Mouse (Mus musculus) intestine, embryonic 16.5 days (tissue): ENCODE measurements at regions not wholly inside any gene's neighbourhood (a gene's known extent, or its start where the extent isn't known, plus 50 kb on each side); places are given as distances from the start of the nearest gene placed in this dataset.
A peak's percentile ranks its signal among the peaks of the same experiment; 100 is the strongest.

Experiments
- ATAC-seq: fragments of 200-750 bp; cut with Nextera tagmentation; 2 replicates; pipeline ENCODE4 v1.8.0; 2017; ENCODE audit warnings: moderate TSS enrichment, moderate library complexity
- H3K27ac ChIP-seq: fragments of 300-500 bp; sonication (generic); 2 replicates; pipeline ENCODE4 v1.5.1; 2014; ENCODE audit warnings: mild to moderate bottlenecking, low read length
- H3K27me3 ChIP-seq: fragments of 300-500 bp; sonication (generic); replicated peaks from 2 replicates; pipeline ENCODE4 v1.6.1; 2014; ENCODE audit warnings: low read length, control low read depth, mixed read lengths; ENCODE audit not compliant: control insufficient read depth, insufficient read depth
- H3K36me3 ChIP-seq: fragments of 300-500 bp; sonication (generic); 2 replicates; pipeline ENCODE4 v1.6.1; 2014; ENCODE audit warnings: low read length, control low read depth; ENCODE audit not compliant: control insufficient read depth, insufficient read depth
- H3K4me1 ChIP-seq: fragments of 300-500 bp; sonication (generic); 2 replicates; pipeline ENCODE4 v1.6.1; 2014; ENCODE audit warnings: low read length, control low read depth, mixed read lengths; ENCODE audit not compliant: control insufficient read depth, insufficient read depth
- H3K4me2 ChIP-seq: fragments of 300-500 bp; sonication (generic); 2 replicates; pipeline ENCODE4 v1.6.1; 2014; ENCODE audit warnings: low read depth, low read length, control low read depth
- H3K4me3 ChIP-seq: fragments of 300-500 bp; sonication (generic); 2 replicates; pipeline ENCODE4 v1.5.1; 2014; ENCODE audit warnings: mild to moderate bottlenecking, low read length
- H3K9ac ChIP-seq: fragments of 300-500 bp; sonication (generic); 2 replicates; pipeline ENCODE4 v1.6.1; 2014; ENCODE audit warnings: low read depth, low read length
- H3K9me3 ChIP-seq: fragments of 300-500 bp; sonication (generic); 2 replicates; pipeline ENCODE4 v1.6.1; 2016; ENCODE audit warnings: low read length, control low read depth; ENCODE audit not compliant: control insufficient read depth
- WGBS: fragments of 180-500 bp; shearing (Covaris S2); extraction: QIAGEN DNeasy Blood & Tissue Kit; methylation state at CpG from one replicate; pipeline ENCODE4 v1.1.7; 2014; 5-methylcytosine and 5-hydroxymethylcytosine counted together

DNA sequence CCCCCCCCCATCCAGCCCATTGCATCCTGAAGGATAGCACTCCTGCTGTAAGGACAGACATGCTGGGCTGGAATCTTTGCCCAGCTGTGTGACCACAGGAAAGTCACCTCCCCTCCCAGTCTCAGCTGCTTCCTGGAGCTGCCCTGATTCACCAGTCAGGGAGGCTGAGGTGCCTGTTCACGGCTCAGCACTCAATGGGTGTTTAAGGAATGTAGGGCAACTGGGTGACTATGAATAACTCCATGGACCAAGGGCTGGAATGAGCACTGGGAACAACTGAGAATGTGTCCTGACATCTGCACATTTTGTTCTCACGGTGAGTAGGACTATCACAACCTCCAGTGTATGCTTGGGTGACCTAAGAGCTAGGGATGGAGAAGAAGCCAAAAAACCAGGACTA is 146.5 kb downstream of the Gm26897 start:
- H3K9me3 ChIP-seq: no peaks in the 10 kb centered on the region
- no peak overlapping the region for H3K27ac ChIP-seq
- no peak for ATAC-seq
- no peak overlapping the region for H3K4me2 ChIP-seq
- WGBS: 70% methylated on average over 2 of the region's 2 CpGs
- no peaks in the 10 kb centered on the region for H3K36me3 ChIP-seq
- H3K27me3 ChIP-seq: no peaks in the 10 kb centered on the region
- no peak overlapping the region for H3K4me3 ChIP-seq
- peaks cover 12% of the 10 kb centered on the region for H3K4me1 ChIP-seq
- no peak overlapping the region for H3K9ac ChIP-seq

DNA sequence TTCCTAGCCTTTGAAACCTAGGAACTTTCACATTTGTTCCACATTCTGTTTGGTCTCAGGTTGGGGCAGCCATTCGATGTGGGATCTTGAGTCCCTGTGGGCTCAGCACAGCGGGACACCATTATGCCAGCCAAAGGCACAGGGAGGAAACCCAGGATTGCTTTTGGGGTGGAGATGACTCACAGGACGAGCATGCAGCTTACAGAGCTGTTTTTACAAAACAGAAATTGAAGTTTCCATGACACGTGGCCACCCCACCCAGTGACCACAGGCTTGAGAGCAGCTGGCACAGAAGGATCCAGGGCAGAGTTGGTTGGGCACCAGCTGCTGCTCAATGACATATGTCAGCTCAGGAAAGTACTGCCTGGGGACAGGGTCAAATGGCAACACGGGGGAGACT is 147.8 kb downstream of the Gm26897 start:
- 44% methylated on average over 5 of the region's 5 CpGs for WGBS
- no peaks in the 10 kb centered on the region for H3K9me3 ChIP-seq
- H3K4me2 ChIP-seq: no peak overlapping the region
- peaks cover 12% of the 10 kb centered on the region for H3K4me1 ChIP-seq
- no peak overlapping the region for H3K27ac ChIP-seq
- no peak for ATAC-seq
- H3K4me3 ChIP-seq: no peak overlapping the region
- H3K27me3 ChIP-seq: no peaks in the 10 kb centered on the region
- no peak overlapping the region for H3K9ac ChIP-seq
- H3K36me3 ChIP-seq: no peaks in the 10 kb centered on the region

DNA sequence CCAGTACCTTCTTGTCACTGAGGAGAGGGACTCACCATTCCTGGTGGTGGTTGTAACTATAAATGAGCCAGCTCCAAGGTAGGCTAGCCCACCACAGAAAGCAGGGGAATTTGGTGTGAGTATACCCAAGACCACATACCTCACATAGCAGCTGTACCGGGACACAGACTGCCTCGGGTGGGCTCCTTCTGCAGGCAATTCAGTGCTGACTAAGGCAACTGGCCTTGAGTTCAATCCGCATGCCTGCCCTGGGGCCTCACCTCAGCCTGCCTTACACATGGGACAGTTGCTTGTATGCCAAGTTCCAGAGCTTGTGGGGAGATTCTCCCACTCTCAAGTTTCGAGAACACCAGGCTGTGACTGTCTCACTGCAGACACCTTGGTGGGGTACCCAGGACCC is 153.6 kb downstream of the Gm26897 start:
- Histone ChIP-seq H3K4me2 (no peak overlapping the region), H3K4me3 (no peak overlapping the region), H3K9me3 (no peaks in the 10 kb centered on the region), H3K4me1 (peaks cover 11% of the 10 kb centered on the region), H3K27ac (no peak overlapping the region), H3K9ac (no peak overlapping the region), H3K36me3 (no peaks in the 10 kb centered on the region), H3K27me3 (no peaks in the 10 kb centered on the region)
- no peak for ATAC-seq
- 53% methylated on average over 4 of the region's 4 CpGs for WGBS

DNA sequence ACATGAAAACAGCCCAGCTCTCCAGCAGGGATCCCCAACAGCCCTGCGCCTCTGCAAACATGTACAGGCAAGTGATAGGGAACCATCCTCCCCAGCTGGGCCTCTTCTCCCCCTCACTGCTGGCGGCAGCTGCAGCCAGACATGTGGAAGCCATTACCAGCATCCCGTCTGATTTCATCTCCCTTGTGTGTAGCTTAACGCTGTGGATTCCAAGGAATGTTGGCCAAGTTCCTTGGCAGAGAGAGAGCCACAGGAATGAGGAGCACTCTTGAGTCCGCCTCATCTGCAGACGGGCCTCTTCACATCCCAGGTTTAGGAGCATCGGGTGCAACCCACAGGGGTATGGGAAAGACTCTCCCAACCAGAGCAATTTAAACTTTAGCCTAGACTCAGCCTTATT is 157.1 kb downstream of the Gm26897 start:
- H3K4me3 ChIP-seq: no peak overlapping the region
- peak; percentile 77 for ATAC-seq
- peaks cover 29% of the 10 kb centered on the region for H3K4me1 ChIP-seq
- peak overlapping the region; percentile 82 for H3K27ac ChIP-seq
- no peaks in the 10 kb centered on the region for H3K27me3 ChIP-seq
- H3K9ac ChIP-seq: no peak overlapping the region
- no peak overlapping the region for H3K4me2 ChIP-seq
- no peaks in the 10 kb centered on the region for H3K9me3 ChIP-seq
- no peaks in the 10 kb centered on the region for H3K36me3 ChIP-seq
- WGBS: 40% methylated on average over 7 of the region's 7 CpGs

- Histone ChIP-seq H3K4me2 (no peak overlapping the region), H3K4me3 (no peak overlapping the region), H3K27me3 (no peaks in the 10 kb centered on the region), H3K9ac (peak overlapping the region; percentile 23; the same call in 1 of the 2 replicates), H3K4me1 (peaks cover 29% of the 10 kb centered on the region), H3K9me3 (no peaks in the 10 kb centered on the region), H3K27ac (peak overlapping the region; percentile 82), H3K36me3 (no peaks in the 10 kb centered on the region)
- WGBS: 48% methylated on average over 8 of the region's 8 CpGs
- ATAC-seq: peak; percentile 40
Measured at GRCm38 (mm10) chr5:111891261-111891693, 157.6 kb downstream of the Gm26897 start.

GRCm38 (mm10) chr5:111892956-111893355 is 159.2 kb downstream of the Gm26897 start:
- no peaks in the 10 kb centered on the region for H3K9me3 ChIP-seq
- no peaks in the 10 kb centered on the region for H3K27me3 ChIP-seq
- peaks cover 29% of the 10 kb centered on the region for H3K4me1 ChIP-seq
- H3K4me3 ChIP-seq: no peak overlapping the region
- WGBS: 53% methylated on average over 3 of the region's 3 CpGs
- H3K4me2 ChIP-seq: no peak overlapping the region
- no peak for ATAC-seq
- H3K36me3 ChIP-seq: no peaks in the 10 kb centered on the region
- no peak overlapping the region; the same call in 1 of the 2 replicates for H3K9ac ChIP-seq
- peak overlapping the region; percentile 10 for H3K27ac ChIP-seq

DNA sequence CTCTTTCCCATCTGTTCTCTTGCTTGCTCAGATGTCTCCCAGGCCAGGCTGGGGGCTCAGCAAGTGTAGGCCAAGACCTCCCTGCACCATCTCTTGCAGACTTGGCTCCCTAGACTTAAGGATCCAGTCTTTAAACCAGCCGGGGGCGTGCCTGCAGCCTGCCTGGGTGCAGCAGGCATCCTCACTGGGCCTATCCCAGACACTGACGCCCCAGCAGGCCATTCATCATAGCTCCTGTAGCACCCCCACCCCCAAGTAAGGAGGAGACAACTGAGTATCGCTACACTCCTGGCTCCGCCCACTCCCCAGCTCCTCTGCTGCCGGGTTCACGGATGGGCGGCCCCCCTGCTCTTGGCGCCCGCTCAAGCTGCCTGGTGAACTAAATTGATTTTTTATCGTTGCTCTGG is 160.2 kb downstream of the Gm26897 start:
- peak overlapping the region; percentile 45 for H3K4me2 ChIP-seq
- no peaks in the 10 kb centered on the region for H3K36me3 ChIP-seq
- no peaks in the 10 kb centered on the region for H3K9me3 ChIP-seq
- peak overlapping the region; percentile 53 for H3K27ac ChIP-seq
- H3K4me1 ChIP-seq: peaks cover 29% of the 10 kb centered on the region
- ATAC-seq: peak; percentile 83
- peak overlapping the region; percentile 33 for H3K4me3 ChIP-seq
- WGBS: 2% methylated on average over 11 of the region's 11 CpGs
- H3K9ac ChIP-seq: peak overlapping the region; percentile 44; the same call in 1 of the 2 replicates
- no peaks in the 10 kb centered on the region for H3K27me3 ChIP-seq

- Histone ChIP-seq H3K9ac (no peak overlapping the region), H3K4me3 (no peak overlapping the region), H3K36me3 (no peaks in the 10 kb centered on the region), H3K27ac (no peak overlapping the region), H3K4me1 (peaks cover 17% of the 10 kb centered on the region), H3K9me3 (no peaks in the 10 kb centered on the region), H3K4me2 (no peak overlapping the region), H3K27me3 (no peaks in the 10 kb centered on the region)
- ATAC-seq: no peak
- 65% methylated on average over 4 of the region's 4 CpGs for WGBS
Measured at GRCm38 (mm10) chr5:111897568-111897967, 163.8 kb downstream of the Gm26897 start.

GRCm38 (mm10) chr5:111898482-111898881 is 164.8 kb downstream of the Gm26897 start:
- H3K9ac ChIP-seq: no peak overlapping the region
- no peak overlapping the region for H3K4me3 ChIP-seq
- H3K36me3 ChIP-seq: no peaks in the 10 kb centered on the region
- ATAC-seq: no peak
- no peaks in the 10 kb centered on the region for H3K27me3 ChIP-seq
- 61% methylated on average over 12 of the region's 12 CpGs for WGBS
- H3K9me3 ChIP-seq: no peaks in the 10 kb centered on the region
- H3K27ac ChIP-seq: no peak overlapping the region
- H3K4me2 ChIP-seq: no peak overlapping the region
- H3K4me1 ChIP-seq: peaks cover 9% of the 10 kb centered on the region

GRCm38 (mm10) chr5:111901197-111901596 is 167.5 kb downstream of the Gm26897 start:
- no peak overlapping the region for H3K4me2 ChIP-seq
- no peaks in the 10 kb centered on the region for H3K27me3 ChIP-seq
- H3K4me1 ChIP-seq: no peaks in the 10 kb centered on the region
- no peak overlapping the region for H3K27ac ChIP-seq
- no peak for ATAC-seq
- H3K9ac ChIP-seq: no peak overlapping the region
- no peaks in the 10 kb centered on the region for H3K36me3 ChIP-seq
- no peaks in the 10 kb centered on the region for H3K9me3 ChIP-seq
- 46% methylated on average over 5 of the region's 5 CpGs for WGBS
- no peak overlapping the region for H3K4me3 ChIP-seq
